16 mouse cellular contexts compared by ENCODE assay signal in the genomic region with DNA sequence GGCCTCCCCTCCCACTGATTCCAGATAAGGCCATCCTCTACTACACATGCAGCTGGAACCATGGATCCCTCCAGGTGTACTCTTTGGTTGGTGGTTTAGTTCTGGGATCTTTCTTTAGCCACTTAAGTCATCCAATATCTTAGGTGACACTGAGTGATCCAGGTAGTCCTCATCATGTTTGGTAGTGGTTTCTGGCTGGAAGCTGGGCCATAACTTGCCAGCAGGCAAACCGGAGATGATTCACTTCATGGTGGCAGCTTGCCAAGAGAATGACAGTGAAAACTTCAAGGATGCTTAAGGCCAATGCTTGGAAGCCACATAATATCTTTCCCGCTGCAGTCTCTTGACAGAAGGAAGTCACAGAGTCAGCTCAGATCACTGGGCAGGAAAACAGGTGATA. TPM values are rescaled to one million over a fixed set of nuclear protein-coding genes. Genes with fewer than 3 reads are reported as not detected.
DNase-seq lines count a peak whose midpoint lies in the region; ATAC-seq lines count a peak whose summit lies in the region.
"Had no signal": no experiment of that assay in that cellular context is flagged by ENCODE, and none has a peak within 500 bp of the region (broad histone marks: within the 10 kb centered on the region; RNA-seq: fewer than 3 reads in every experiment).

No protein-coding gene starts in this region.

- ATAC-seq in monocyte, adult 5-6 weeks (replicated peaks; ENCODE audit: insufficient number of reproducible peaks, low FRiP score, low TSS enrichment, poor library complexity, severe bottlenecking) = no peak
- ATAC-seq: hindbrain, embryonic 16.5 days; liver, postnatal 0 days had no signal

- DNase-seq in adrenal gland, adult (ENCODE audit: inconsistent age in 2 of 2, low spot score in 1 of 2) = peak; percentile 66 to 91
- DNase-seq in adrenal gland, postnatal 4 days (ENCODE audit: low spot score in 2 of 2) = no peak
- peak; percentile 13 for DNase-seq in right cerebral cortex, adult 18-20 months
- DNase-seq in right cerebral cortex, postnatal 14 days = no peak
- peak; percentile 53 for DNase-seq in adrenal gland, postnatal 25 days
- DNase-seq in urinary bladder, postnatal 25 days (ENCODE audit: low spot score) = no peak
- DNase-seq in thymus, postnatal 14 days = no peak
- DNase-seq: gastrocnemius, postnatal 14 days; layer of hippocampus, postnatal 36 days; liver; liver, postnatal 0 days; lung, postnatal 14 days; thymus, postnatal 4 days had no signal

RNA-seq across cellular contexts. Expression of a gene that starts 42.1 kb away (rescaled TPM):
- 10 to 100 TPM; 59.6 to 63.5 TPM for total RNA-seq in adrenal gland, postnatal 4 days (2021)
- 31.1 and 40.4 TPM in 2 replicates for total RNA-seq in adrenal gland, postnatal 25 days (2021)
- not detected in 3 replicates for total RNA-seq in monocyte, adult 5-6 weeks (2017)
- total RNA-seq: layer of hippocampus, postnatal 36 days; left cerebral cortex, postnatal 25 days had no signal

Comparison
In these comparisons a context has a peak if more than half of its experiments do, and no peak if none do; other contexts are left out.
1. DNase-seq: peak in adrenal gland, adult (2 of 2), right cerebral cortex, adult 18-20 months (single experiment) and adrenal gland, postnatal 25 days (single experiment); none in adrenal gland, postnatal 4 days (0 of 2), right cerebral cortex, postnatal 14 days (single experiment), urinary bladder, postnatal 25 days (single experiment) and thymus, postnatal 14 days (single experiment).
2. RNA of a gene that starts 42.1 kb away (total RNA-seq): 59.6 to 63.5 TPM in adrenal gland, postnatal 4 days and 31.1 to 40.4 TPM in adrenal gland, postnatal 25 days; not detected in monocyte, adult 5-6 weeks; every median in the first group is over 10 times any median in the second.